8 mouse cellular contexts compared by ENCODE assay signal in genomic region chr12:73020941-73021340, GRCm38 (mm10). TPM values are rescaled to one million over a fixed set of nuclear protein-coding genes. Genes with fewer than 3 reads are reported as not detected.
DNase-seq lines count a peak whose midpoint lies in the region; ATAC-seq and TF ChIP-seq lines count a peak whose summit lies in the region.

No protein-coding gene starts in this region.

- ATAC-seq in forebrain, embryonic 15.5 days (replicated peaks) = 0 out of 2 replicates have a peak, but pooled peaks have one; percentile 60
- 0 out of 2 replicates have a peak, but pooled peaks have one; percentile 52 for ATAC-seq in kidney, embryonic 14.5 days (ENCODE audit: low FRiP score, low TSS enrichment)
- no peak for ATAC-seq in liver, embryonic 14.5 days (ENCODE audit: insufficient read depth)

- no peak overlapping the region for H3K9ac ChIP-seq in forebrain, embryonic 15.5 days (replicated peaks)
- no peak overlapping the region for H3K9ac ChIP-seq in kidney, embryonic 14.5 days (ENCODE audit: low read depth, low read length)
- no peak overlapping the region for H3K9ac ChIP-seq in liver, embryonic 14.5 days (replicated peaks)

- no peaks in the 10 kb centered on the region for H3K27me3 ChIP-seq in forebrain, embryonic 15.5 days
- H3K27me3 ChIP-seq in kidney, embryonic 14.5 days (ENCODE audit: control insufficient read depth, insufficient read depth, low read length) = no peaks in the 10 kb centered on the region
- H3K27me3 ChIP-seq in liver, embryonic 14.5 days (ENCODE audit: control insufficient read depth, insufficient read depth, low read length) = no peaks in the 10 kb centered on the region

- TF ChIP-seq EP300 in liver, embryonic 14.5 days (IDR thresholded peaks at IDR 0.05; ENCODE audit: low read depth) = no peak

- no peak overlapping the region for H3K27ac ChIP-seq in forebrain, embryonic 15.5 days (replicated peaks)
- no peak overlapping the region for H3K27ac ChIP-seq in kidney, embryonic 14.5 days (ENCODE audit: low read depth, low read length)
- H3K27ac ChIP-seq in liver, embryonic 14.5 days = no peak overlapping the region

- TF ChIP-seq POLR2A in brain, embryonic 14.5 days (IDR thresholded peaks at IDR 0.05; ENCODE audit: borderline replicate concordance, extremely low read depth, insufficient read depth, insufficient read length, poor library complexity, severe bottlenecking) = no peak

- H3K4me2 ChIP-seq in forebrain, embryonic 15.5 days (replicated peaks) = no peak overlapping the region
- no peak overlapping the region for H3K4me2 ChIP-seq in kidney, embryonic 14.5 days (replicated peaks; ENCODE audit: low read depth, low read length)
- H3K4me2 ChIP-seq in liver, embryonic 14.5 days (ENCODE audit: low read depth) = no peak overlapping the region

- H3K9me3 ChIP-seq in forebrain, embryonic 15.5 days = no peaks in the 10 kb centered on the region
- H3K9me3 ChIP-seq in kidney, embryonic 14.5 days (ENCODE audit: control insufficient read depth, low read length) = no peaks in the 10 kb centered on the region
- no peaks in the 10 kb centered on the region for H3K9me3 ChIP-seq in liver, embryonic 14.5 days (ENCODE audit: control insufficient read depth, low read length)

- 7% methylated on average over 4 of the region's 4 CpGs for WGBS in forebrain, embryonic 15.5 days
- WGBS in kidney, embryonic 14.5 days = 4% methylated on average over 4 of the region's 4 CpGs
- WGBS in liver, embryonic 14.5 days (ENCODE audit: insufficient replicate concordance) = 6% methylated on average over 4 of the region's 4 CpGs

- DNase-seq in heart, adult 8-10 months (ENCODE audit: low spot score) = peak; percentile 78
- no peak for DNase-seq in heart, postnatal 25 days (ENCODE audit: low spot score)
- peak; percentile 80 for DNase-seq in CD4-positive, CD25-positive, alpha-beta regulatory T cell, adult 2 months (ENCODE audit: low read depth, low spot score)
- peak; percentile 82 for DNase-seq in brain, embryonic 14.5 days (ENCODE audit: low read depth)
- peak in 2 of 3 experiments; percentile 6 to 12 for DNase-seq in liver, embryonic 14.5 days (ENCODE audit: low read depth in 3 of 3, low spot score in 3 of 3)
- DNase-seq in right cerebral cortex, postnatal 25 days = peak; percentile 29

- TF ChIP-seq CTCF in brain, embryonic 14.5 days (IDR thresholded peaks at IDR 0.05; ENCODE audit: borderline replicate concordance, extremely low read depth, insufficient read depth, insufficient read length) = peak; percentile 73; the same call in 1 of the 2 replicates
- TF ChIP-seq CTCF in liver, embryonic 14.5 days (IDR thresholded peaks at IDR 0.05; ENCODE audit: low read depth) = peak; percentile 59

- H3K36me3 ChIP-seq in forebrain, embryonic 15.5 days = no peaks in the 10 kb centered on the region
- H3K36me3 ChIP-seq in kidney, embryonic 14.5 days (ENCODE audit: control insufficient read depth, insufficient read depth, low read length) = no peaks in the 10 kb centered on the region
- H3K36me3 ChIP-seq in liver, embryonic 14.5 days (replicated peaks; ENCODE audit: control insufficient read depth, insufficient read depth, low read depth) = no peaks in the 10 kb centered on the region

- H3K4me1 ChIP-seq in forebrain, embryonic 15.5 days = no peaks in the 10 kb centered on the region
- H3K4me1 ChIP-seq in kidney, embryonic 14.5 days (ENCODE audit: control insufficient read depth, insufficient read depth, low read length) = no peaks in the 10 kb centered on the region
- H3K4me1 ChIP-seq in liver, embryonic 14.5 days (replicated peaks; ENCODE audit: control insufficient read depth in 2 of 2, insufficient read depth in 2 of 2, low read length in 1 of 2) = no peaks in the 10 kb centered on the region

- H3K4me3 ChIP-seq in forebrain, embryonic 15.5 days = no peak overlapping the region
- no peak overlapping the region for H3K4me3 ChIP-seq in kidney, embryonic 14.5 days (ENCODE audit: low read length)
- no peak overlapping the region for H3K4me3 ChIP-seq in liver, embryonic 14.5 days (ENCODE audit: insufficient read depth in 1 of 2, low read depth in 2 of 2, low read length in 2 of 2)

- intact Hi-C loops in heart, postnatal 25 days (cut with DNase I) = loop anchor here (1.0 to 2.0 kb wide), 2 partner anchors 304 to 496 kb away; no protein-coding TSS in a partner anchor

RNA-seq across cellular contexts. Expression of gene Six1, which starts 32.7 kb away (rescaled TPM):
- 1 to 10 TPM; 1.6 to 3.6 (median 2.9) TPM for total RNA-seq in heart, adult 8-10 months (2022)
- total RNA-seq in heart, postnatal 25 days (2021) = 1 to 10 TPM in 1 of 2 experiments, under 1 TPM in 1; 0.81 to 1.0 TPM
- 0.53 and 0.94 TPM in 2 replicates for polyA plus RNA-seq in brain, embryonic 14.5 days (2012; rRNA removed)
- 0.25 and 0.29 TPM in 2 replicates for polyA plus RNA-seq in forebrain, embryonic 15.5 days (2015; fragmentation: Nextera tagmentation; extraction: Ambion mirVana)
- polyA plus RNA-seq in kidney, embryonic 14.5 days (2014; fragmentation: Nextera tagmentation; extraction: Ambion mirVana) = 0.12 and 0.16 TPM in 2 replicates
- polyA plus RNA-seq in liver, embryonic 14.5 days (2012; rRNA removed) = 0.01 and 0.07 TPM in 2 replicates
- not detected in 2 replicates for polyA plus RNA-seq in liver, embryonic 14.5 days (2014; fragmentation: Nextera tagmentation; extraction: Ambion mirVana)
